Mouse (Mus musculus) gastrocnemius, adult 2 months (tissue): ENCODE measurements around the gene Tssk6. TPM values are rescaled to one million over a fixed set of nuclear protein-coding genes. Genes with fewer than 3 reads are reported as not detected.
"Not testable (repeated sequence)": the region's sequence is repeated elsewhere in the genome, so short reads cannot be mapped to it uniquely, and the experiment has no call there.

Source experiments
- DNase-seq: peaks from one replicate; pipeline ENCODE4 v3.0.0; 2022
- H3K27ac ChIP-seq: fragments of 200-600 bp; 2 replicates; pipeline ENCODE4 v1.8.1; 2022; ENCODE audit warnings: mild to moderate bottlenecking
- H3K4me3 ChIP-seq: fragments of 200-600 bp; 2 replicates; pipeline ENCODE4 v1.8.1; 2022; ENCODE audit warnings: mild to moderate bottlenecking, moderate library complexity
- CTCF ChIP-seq: fragments of 200-600 bp; IDR thresholded peaks from 2 replicates; pipeline ENCODE4 v1.8.1; 2022; ENCODE audit warnings: antibody characterized with exemption, mild to moderate bottlenecking, moderate library complexity
- intact Hi-C: fragments of 180-260 bp; cut with DNase I; formaldehyde crosslinking; loops from one replicate; pipeline ENCODE4 v1.15.1; 2025
- total RNA-seq, 2 experiments: library from RNA; stranded (reverse); gene quantifications; 2 replicates each; pipeline ENCODE4 v1.2.3; 2021

Tssk6 gene
- total RNA-seq, 2 experiments from 2014 or later, result not detected

DNA sequence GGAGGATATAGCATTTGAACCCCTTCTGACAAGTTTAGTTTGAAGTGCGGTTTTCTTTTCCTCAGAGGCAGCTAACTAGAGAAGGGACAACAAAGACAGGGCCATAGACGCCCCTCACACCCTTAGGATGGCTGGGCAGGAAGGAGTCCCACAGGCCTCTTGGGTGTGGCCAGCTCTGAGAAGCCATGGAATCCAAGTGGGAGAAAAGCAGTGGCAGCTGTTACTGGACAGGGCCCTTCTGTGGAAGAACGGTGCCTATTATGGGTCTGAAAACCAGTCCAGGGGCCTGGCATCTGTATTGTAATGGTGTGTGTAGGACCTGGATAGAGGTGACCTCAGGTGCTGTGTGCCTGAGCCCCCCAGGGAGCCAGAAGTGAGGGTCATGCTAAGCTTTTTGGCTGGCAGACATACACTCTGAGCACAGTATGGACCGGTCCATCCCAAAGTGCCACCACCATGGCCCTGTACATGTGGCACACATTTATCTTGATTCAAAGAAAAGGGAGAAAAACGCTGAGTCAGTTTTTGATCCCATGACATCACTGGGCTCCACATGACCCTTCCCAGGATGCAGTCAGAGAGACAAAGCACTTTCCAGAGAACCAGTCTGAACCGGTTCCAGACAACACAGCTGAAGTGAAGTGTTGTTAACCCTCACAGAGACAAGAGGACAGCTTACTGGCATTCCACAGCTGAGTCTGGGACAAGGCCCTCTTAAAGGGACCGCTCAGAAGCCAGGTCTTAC is 34.2 kb downstream of the Tssk6 start:
- DNase-seq, result no peak
- no peak overlapping the region; the same call in 1 of the 2 replicates for H3K4me3 ChIP-seq
- intact Hi-C loops, result no loop called here
- TF ChIP-seq CTCF, result no peak
- H3K27ac ChIP-seq, result peak overlapping the region; percentile 74

DNA sequence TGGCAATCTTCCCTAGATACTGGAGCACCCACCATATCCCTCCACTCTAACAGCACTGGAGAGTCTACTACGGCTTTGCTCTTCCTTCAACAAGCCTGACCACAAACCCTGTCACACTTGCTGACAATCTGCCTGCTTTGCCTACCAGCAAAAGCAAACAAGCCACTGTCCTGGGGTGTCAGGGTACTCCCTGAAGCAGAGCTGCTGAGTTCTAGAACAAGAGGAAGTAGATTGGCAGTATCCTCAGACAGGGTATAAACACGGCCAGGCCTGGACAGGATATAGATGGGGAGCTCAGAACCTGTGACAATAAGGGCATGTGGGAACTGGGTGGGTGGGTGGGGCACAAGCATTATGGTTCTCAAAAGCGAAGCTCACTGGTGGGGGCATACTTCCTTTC is 35.5 kb downstream of the Tssk6 start:
- no peak overlapping the region for H3K4me3 ChIP-seq
- no peak for DNase-seq
- no peak for TF ChIP-seq CTCF
- peak overlapping the region; percentile 65 for H3K27ac ChIP-seq
- intact Hi-C loops, result no loop called here

DNA sequence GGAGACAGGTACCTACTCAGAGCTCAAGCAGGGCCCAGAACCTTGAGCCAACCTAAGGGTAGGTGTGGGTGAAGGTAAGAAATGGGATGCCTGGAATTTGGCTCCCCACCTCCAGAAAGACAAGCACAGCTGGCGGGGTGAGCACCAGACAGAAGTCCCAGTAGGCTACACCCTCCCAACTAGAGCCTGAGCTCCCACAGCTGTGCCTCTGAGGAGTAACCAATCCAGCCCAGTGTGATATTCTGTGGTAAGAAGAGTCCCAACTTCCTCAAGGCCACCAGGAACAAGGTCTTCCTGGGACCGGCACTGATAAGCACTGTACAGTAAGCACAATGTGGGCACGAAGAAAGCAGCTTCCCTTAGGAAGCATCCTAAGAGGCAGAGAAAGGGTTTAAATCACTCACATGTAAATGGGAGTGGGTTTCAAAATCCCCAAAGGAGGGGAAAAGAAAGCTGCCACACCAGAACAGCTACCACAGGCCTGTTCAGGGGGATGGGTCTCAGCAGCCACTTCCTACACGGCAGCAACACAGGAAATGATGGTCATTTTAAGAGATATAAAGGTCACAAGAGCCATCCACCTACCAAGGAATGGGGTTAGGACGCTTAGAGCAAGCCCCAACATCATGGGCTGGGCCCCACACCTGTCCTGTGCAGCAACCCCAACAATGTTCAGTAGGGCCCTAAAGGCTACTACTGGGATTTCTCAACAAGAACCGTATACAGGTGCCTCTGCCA is 36.4 kb downstream of the Tssk6 start:
- DNase-seq, result no peak
- no peak for TF ChIP-seq CTCF
- peak overlapping the region; percentile 65 for H3K27ac ChIP-seq
- intact Hi-C loops, result no loop called here
- no peak overlapping the region for H3K4me3 ChIP-seq

DNA sequence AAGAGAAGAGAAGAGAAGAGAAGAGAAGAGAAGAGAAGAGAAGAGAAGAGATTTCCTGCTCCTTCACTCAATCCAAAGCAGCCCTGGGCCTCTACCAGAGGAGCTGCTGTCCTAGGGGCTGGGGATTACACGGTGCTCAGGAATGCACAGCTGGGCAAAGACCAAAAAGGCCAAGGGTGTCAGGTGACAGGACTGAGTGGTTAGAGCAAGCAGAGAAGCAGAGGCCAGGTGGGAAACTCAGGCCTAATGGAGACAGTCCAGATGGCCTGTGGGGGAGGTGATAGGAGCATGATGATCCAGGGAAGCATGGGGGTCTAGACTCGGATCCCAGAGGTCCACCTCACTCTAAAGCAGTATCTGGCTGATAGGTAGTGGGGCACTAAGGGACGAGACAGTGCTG is 37.6 kb downstream of the Tssk6 start:
- intact Hi-C loops, result no loop called here
- DNase-seq, result peak; percentile 84
- no peak overlapping the region for H3K4me3 ChIP-seq
- TF ChIP-seq CTCF, result no peak
- peak overlapping the region; percentile 65 for H3K27ac ChIP-seq

DNA sequence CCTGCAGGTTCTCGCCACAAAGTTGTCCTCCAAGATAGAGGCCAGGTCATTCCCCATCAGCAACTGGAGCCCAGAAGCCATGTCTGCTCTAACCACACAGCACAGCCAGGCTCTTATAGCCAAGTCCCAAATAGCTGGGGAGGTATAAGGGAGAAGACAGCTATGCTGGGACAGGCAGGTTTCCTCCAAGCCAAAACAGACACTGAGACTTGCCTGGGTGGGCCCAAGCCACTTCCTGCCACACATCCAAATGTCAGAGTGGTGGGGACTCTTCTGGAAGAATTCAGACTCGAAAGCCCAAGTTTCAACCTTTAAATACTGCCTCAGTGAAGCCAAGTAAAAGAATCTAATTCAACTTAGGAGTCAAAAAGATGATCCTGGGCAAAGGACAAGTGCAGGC is 38.4 kb downstream of the Tssk6 start:
- Histone ChIP-seq H3K27ac (peak overlapping the region; percentile 65), H3K4me3 (no peak overlapping the region)
- intact Hi-C loops, result no loop called here
- no peak for DNase-seq
- no peak for TF ChIP-seq CTCF

DNA sequence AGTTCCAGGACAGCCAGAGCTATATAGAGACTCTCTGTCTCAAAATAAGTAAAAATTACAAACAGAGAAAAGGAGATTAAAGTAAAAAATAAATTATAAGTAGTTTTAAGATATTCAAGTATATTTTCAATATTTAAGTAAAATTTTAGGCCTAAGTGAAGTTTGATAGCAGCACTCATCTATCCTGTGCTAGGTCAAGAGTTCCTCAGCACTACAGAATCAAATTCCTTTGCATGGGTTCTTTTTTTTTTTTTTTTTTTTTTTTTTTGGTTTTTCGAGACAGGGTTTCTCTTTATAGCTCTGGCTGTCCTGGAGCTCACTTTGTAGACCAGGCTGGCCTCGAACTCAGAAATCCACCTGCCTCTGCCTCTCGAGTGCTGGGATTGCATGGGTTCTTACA is 40.5 kb downstream of the Tssk6 start:
- DNase-seq, H3K4me3 ChIP-seq, intact Hi-C loops: not testable (repeated sequence)
- H3K27ac ChIP-seq, result peak overlapping the region; percentile 12; the same call in 1 of the 2 replicates

DNA sequence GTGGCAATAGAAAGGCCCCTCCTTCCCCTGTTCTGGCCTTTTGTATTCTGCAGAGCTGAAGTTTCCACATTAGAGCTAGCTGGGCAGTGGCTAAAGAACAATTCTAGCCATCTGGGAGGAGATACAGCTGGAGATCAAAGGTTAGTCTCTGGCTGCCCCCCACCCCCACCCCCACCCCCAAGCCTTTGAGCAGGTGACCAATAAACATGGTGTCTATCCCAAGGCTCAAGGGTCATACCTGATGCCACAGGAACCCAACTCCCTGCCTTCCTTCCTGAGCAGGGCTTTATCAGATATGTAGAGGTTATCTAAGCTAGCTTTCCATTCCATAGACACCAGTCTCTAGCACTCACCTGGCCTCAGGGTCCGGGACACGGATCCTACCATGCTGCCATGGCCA is 48.3 kb downstream of the Tssk6 start:
- DNase-seq, result no peak
- H3K27ac ChIP-seq, result no peak overlapping the region
- no peak for TF ChIP-seq CTCF
- H3K4me3 ChIP-seq, result no peak overlapping the region
- intact Hi-C loops, result no loop called here

Other genes with a start within 250 kb of the Tssk6 start
- under 1 TPM; 0.74 to 0.75 TPM for gene Zfp964, start 247.7 kb upstream of the Tssk6 start, total RNA-seq
- gene Zfp869, start 191.5 kb upstream of the Tssk6 start, total RNA-seq, result 10 to 100 TPM; 15.0 to 15.9 TPM
- gene Zfp963, start 152.2 kb upstream of the Tssk6 start, total RNA-seq, result 1 to 10 TPM; 3.4 to 4.1 TPM
- 1 to 10 TPM; 2.4 to 3.0 TPM for gene Gm20422, start 127.3 kb upstream of the Tssk6 start, total RNA-seq
- 10 to 100 TPM in 1 of 2 experiments, 1 to 10 TPM in 1; 9.9 to 10.4 TPM for gene Atp13a1, start 111.0 kb upstream of the Tssk6 start, total RNA-seq
- 10 to 100 TPM; 15.6 to 17.1 TPM for gene Zfp866, start 111.0 kb upstream of the Tssk6 start, total RNA-seq
- 1 to 10 TPM; 3.8 to 5.3 TPM for gene Gmip, start 93.5 kb upstream of the Tssk6 start, total RNA-seq
- gene Lpar2, start 79.8 kb upstream of the Tssk6 start, total RNA-seq, result under 1 TPM in 1 of 2 experiments, not detected in 1; 0.14 TPM
- gene Pbx4, start 69.7 kb upstream of the Tssk6 start, total RNA-seq, result not detected
- 10 to 100 TPM in 1 of 2 experiments, 1 to 10 TPM in 1; 3.5 to 18.9 TPM for gene Cilp2, start 14.5 kb upstream of the Tssk6 start, total RNA-seq
- gene Ndufa13, start 374 bp downstream of the Tssk6 start, total RNA-seq, result 100 to 1,000 TPM; 312 to 399 TPM
- 10 to 100 TPM in 1 of 2 experiments, 1 to 10 TPM in 1; 9.5 to 14.5 TPM for gene Yjefn3, start 528 bp downstream of the Tssk6 start, total RNA-seq
- 10 to 100 TPM; 26.5 to 32.6 TPM for gene Gatad2a, start 94.2 kb downstream of the Tssk6 start, total RNA-seq
- 10 to 100 TPM; 24.8 to 31.0 TPM for gene Mau2, start 140.6 kb downstream of the Tssk6 start, total RNA-seq
- 10 to 100 TPM; 16.8 to 21.0 TPM for gene Sugp1, start 140.6 kb downstream of the Tssk6 start, total RNA-seq
- gene Tm6sf2, start 170.7 kb downstream of the Tssk6 start, total RNA-seq, result 1 to 10 TPM in 1 of 2 experiments, under 1 TPM in 1; 0.33 to 1.0 TPM
- gene Hapln4, start 181.3 kb downstream of the Tssk6 start, total RNA-seq, result under 1 TPM in 1 of 2 experiments, not detected in 1; 0.08 TPM
- gene Ncan, start 218.7 kb downstream of the Tssk6 start, total RNA-seq, result not detected
- gene Nr2c2ap, start 229.1 kb downstream of the Tssk6 start, total RNA-seq, result 1 to 10 TPM; 4.3 to 6.5 TPM
- gene Rfxank, start 237.0 kb downstream of the Tssk6 start, total RNA-seq, result 10 to 100 TPM in 1 of 2 experiments, 1 to 10 TPM in 1; 7.5 to 10.7 TPM
- gene Borcs8, start 237.3 kb downstream of the Tssk6 start, total RNA-seq, result 10 to 100 TPM; 11.6 to 14.8 TPM
- gene Mef2b, start 237.5 kb downstream of the Tssk6 start, total RNA-seq, result under 1 TPM; 0.31 to 0.56 TPM